Mouse (Mus musculus) testis, adult 2 months (tissue): ENCODE results near the gene Tmod3.

Experiments used
- CTCF ChIP-seq: fragments of 200-500 bp; IDR thresholded peaks from 2 replicates; pipeline ENCODE4 v1.5.1; 2012; ENCODE audit warnings: low read depth, mild to moderate bottlenecking, inconsistent platforms, low read length, moderate library complexity; ENCODE audit not compliant: control insufficient read depth, insufficient read depth, insufficient replicate concordance
- POLR2A ChIP-seq: fragments of 200-500 bp; IDR thresholded peaks from 2 replicates; pipeline ENCODE4 v1.6.1; 2012; ENCODE audit warnings: low read depth, mild to moderate bottlenecking, inconsistent platforms, low read length, moderate library complexity; ENCODE audit not compliant: control insufficient read depth

GRCm38 (mm10) chr9:75597596-75597995 is 38.1 kb upstream of the Tmod3 start:
- no peak for TF ChIP-seq CTCF
- no peak for TF ChIP-seq POLR2A
